Mouse (Mus musculus) kidney, adult 9 months (tissue): ENCODE results near the gene Snx3.
A peak's percentile ranks its signal among the peaks of the same experiment; 100 is the strongest.

Source experiments
- DNase-seq: peaks from one replicate; pipeline ENCODE4 v3.0.0; 2022

The Snx3 gene

GRCm38 (mm10) chr10:42501775-42502348, at the start of gene Snx3:
Snx3 (plus strand) TSS chr10:42502030.
- DNase-seq, result peak; percentile 99

- DNase-seq, result no peak
Measured at GRCm38 (mm10) chr10:42454266-42454665, 47.6 kb upstream of the Snx3 start.

GRCm38 (mm10) chr10:42454690-42455089, 47.1 kb upstream of the Snx3 start:
- no peak for DNase-seq

GRCm38 (mm10) chr10:42455981-42456380, 45.8 kb upstream of the Snx3 start:
- peak; percentile 41 for DNase-seq

GRCm38 (mm10) chr10:42457557-42458191, 44.2 kb upstream of the Snx3 start:
- peak; percentile 74 for DNase-seq

- DNase-seq, result peak; percentile 48
Measured at GRCm38 (mm10) chr10:42464224-42464623, 37.6 kb upstream of the Snx3 start.

- no peak for DNase-seq
Measured at GRCm38 (mm10) chr10:42464805-42465204, 37.0 kb upstream of the Snx3 start.

GRCm38 (mm10) chr10:42474946-42475514, 26.8 kb upstream of the Snx3 start:
- DNase-seq, result no peak

GRCm38 (mm10) chr10:42476774-42477475, 24.9 kb upstream of the Snx3 start:
- DNase-seq, result peak; percentile 39

- DNase-seq, result peak; percentile 39
Measured at GRCm38 (mm10) chr10:42477550-42478340, 24.1 kb upstream of the Snx3 start.

- DNase-seq, result peak; percentile 98
Measured at GRCm38 (mm10) chr10:42478341-42478720, 23.5 kb upstream of the Snx3 start, which contains the start of gene Afg1l. Afg1l (minus strand) TSS chr10:42478565.

GRCm38 (mm10) chr10:42480719-42481118, 21.1 kb upstream of the Snx3 start:
- DNase-seq, result no peak

GRCm38 (mm10) chr10:42488606-42489296, 13.1 kb upstream of the Snx3 start:
- no peak for DNase-seq

- no peak for DNase-seq
Measured at GRCm38 (mm10) chr10:42491158-42491557, 10.7 kb upstream of the Snx3 start.

GRCm38 (mm10) chr10:42492027-42492771, 9.6 kb upstream of the Snx3 start:
- DNase-seq, result no peak

GRCm38 (mm10) chr10:42493000-42493399, 8.8 kb upstream of the Snx3 start:
- peak; percentile 37 for DNase-seq

- peak; percentile 49 for DNase-seq
Measured at GRCm38 (mm10) chr10:42500611-42501010, 1.2 kb upstream of the Snx3 start.

- no peak for DNase-seq
Measured at GRCm38 (mm10) chr10:42501161-42501560, 669 bp upstream of the Snx3 start.

- DNase-seq, result peak; percentile 64
Measured at GRCm38 (mm10) chr10:42502349-42503111, 700 bp downstream of the Snx3 start.

GRCm38 (mm10) chr10:42504096-42504710, 2.4 kb downstream of the Snx3 start:
- peak; percentile 26 for DNase-seq
